Mouse (Mus musculus) G1E (cell line): ENCODE data around the gene Vps72.

Experiments
- CTCF ChIP-seq: IDR thresholded peaks from 2 replicates; pipeline ENCODE4 v1.5.1; 2012; ENCODE audit warnings: low read depth, low read length, inconsistent platforms, mixed read lengths
- GATA2 ChIP-seq: IDR thresholded peaks from 2 replicates; pipeline ENCODE4 v1.6.1; 2012; ENCODE audit warnings: low read depth, low read length, inconsistent platforms, borderline replicate concordance
- TAL1 ChIP-seq: conservative IDR thresholded peaks from 2 replicates; pipeline ENCODE4 v1.6.1; 2012; ENCODE audit warnings: low read depth, low read length, inconsistent platforms, mixed read lengths

DNA sequence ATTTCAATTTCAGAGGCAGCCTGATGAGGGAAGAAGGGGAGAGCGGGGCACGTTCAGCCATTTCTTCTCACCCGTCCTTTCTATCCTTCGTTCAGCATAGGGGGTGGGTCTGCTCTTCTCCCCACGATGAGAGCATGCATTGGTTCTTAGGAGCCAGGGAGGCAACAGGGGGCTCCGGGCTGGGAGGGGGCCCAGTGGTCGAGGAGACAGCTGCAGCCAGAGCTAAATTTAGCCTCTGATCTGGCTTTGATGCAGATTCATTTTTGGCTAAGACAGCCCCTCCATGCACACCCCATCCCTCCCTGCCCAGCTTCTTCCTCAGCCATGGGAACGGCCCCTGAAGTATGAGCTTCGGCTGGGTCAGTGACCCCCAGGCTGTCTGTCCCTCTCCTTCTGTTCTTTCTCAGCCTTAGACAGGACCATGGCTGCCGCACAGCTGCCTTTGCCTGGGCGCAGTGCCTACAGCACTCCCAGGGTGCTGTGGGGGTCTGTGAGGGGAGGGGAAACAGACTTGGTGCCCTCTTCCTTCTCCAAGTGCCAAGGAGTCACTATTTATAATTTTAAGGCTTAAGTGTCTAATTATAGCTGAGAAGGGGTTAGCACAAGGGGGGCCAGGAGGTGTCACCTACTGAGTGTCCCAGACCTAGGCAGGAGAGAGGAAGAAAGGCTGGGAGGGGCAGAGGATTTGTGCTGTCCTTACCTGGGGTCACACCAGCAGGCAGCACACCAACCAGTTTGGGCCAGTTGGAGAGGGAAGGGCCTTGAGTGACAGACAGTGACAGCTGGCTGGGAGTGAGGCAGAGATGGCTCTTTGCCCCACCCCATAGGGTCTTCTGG is 52.8 kb downstream of the Vps72 start:
- TF ChIP-seq CTCF, result no peak
- TF ChIP-seq GATA2, result no peak
- TF ChIP-seq TAL1, result no peak
